Mouse (Mus musculus) embryonic facial prominence, embryonic 15.5 days (tissue): ENCODE data around the gene Usp39. TPM values are rescaled to one million over a fixed set of nuclear protein-coding genes. Genes with fewer than 3 reads are reported as not detected.

ENCODE experiments used
- ATAC-seq: fragments of 200-750 bp; cut with Nextera tagmentation; 2 replicates; pipeline ENCODE4 v1.8.0; 2017; ENCODE audit warnings: low read depth, moderate TSS enrichment; ENCODE audit not compliant: insufficient number of reproducible peaks, low FRiP score, low TSS enrichment
- H3K27ac ChIP-seq: fragments of 300-500 bp; sonication (generic); replicated peaks from 2 replicates; pipeline ENCODE4 v1.5.1; 2015; ENCODE audit warnings: mild to moderate bottlenecking, inconsistent platforms
- H3K27me3 ChIP-seq: fragments of 300-500 bp; sonication (generic); 2 replicates; pipeline ENCODE4 v1.6.1; 2015; ENCODE audit warnings: inconsistent platforms
- H3K36me3 ChIP-seq: fragments of 300-500 bp; sonication (generic); 2 replicates; pipeline ENCODE4 v1.6.1; 2015; ENCODE audit warnings: mild to moderate bottlenecking, inconsistent platforms
- H3K4me1 ChIP-seq: fragments of 300-500 bp; sonication (generic); 2 replicates; pipeline ENCODE4 v1.6.1; 2015; ENCODE audit warnings: inconsistent platforms
- H3K4me2 ChIP-seq: fragments of 300-500 bp; sonication (generic); replicated peaks from 2 replicates; pipeline ENCODE4 v1.6.1; 2015; ENCODE audit warnings: mild to moderate bottlenecking, inconsistent platforms
- H3K4me3 ChIP-seq: fragments of 300-500 bp; sonication (generic); replicated peaks from 2 replicates; pipeline ENCODE4 v1.5.1; 2015; ENCODE audit warnings: mild to moderate bottlenecking, inconsistent platforms
- H3K9ac ChIP-seq: fragments of 300-500 bp; sonication (generic); 2 replicates; pipeline ENCODE4 v1.6.1; 2015; ENCODE audit warnings: inconsistent platforms
- H3K9me3 ChIP-seq: fragments of 300-500 bp; sonication (generic); replicated peaks from 2 replicates; pipeline ENCODE4 v1.6.1; 2016; ENCODE audit warnings: inconsistent platforms
- WGBS: fragments of 180-500 bp; shearing (Covaris S2); methylation state at CpG from one replicate; pipeline ENCODE4 v1.1.7; 2015; 5-methylcytosine and 5-hydroxymethylcytosine counted together
- polyA plus RNA-seq: library from polyadenylated mRNA; unstranded; fragments of >200 nt; fragmentation: Nextera tagmentation; extraction: Ambion mirVana; gene quantifications from 2 replicates; pipeline ENCODE4 v1.2.1, GENCODE M21; 2015

Gene Usp39
- polyA plus RNA-seq, 1 experiment from 2014 or later, result 39.5 TPM

GRCm38 (mm10) chr6:72359343-72359742 is 14.4 kb upstream of the Usp39 start:
- WGBS, result 69% methylated on average over 2 of the region's 2 CpGs
- no peak for ATAC-seq
- no peaks in the 10 kb centered on the region for H3K27me3 ChIP-seq

DNA sequence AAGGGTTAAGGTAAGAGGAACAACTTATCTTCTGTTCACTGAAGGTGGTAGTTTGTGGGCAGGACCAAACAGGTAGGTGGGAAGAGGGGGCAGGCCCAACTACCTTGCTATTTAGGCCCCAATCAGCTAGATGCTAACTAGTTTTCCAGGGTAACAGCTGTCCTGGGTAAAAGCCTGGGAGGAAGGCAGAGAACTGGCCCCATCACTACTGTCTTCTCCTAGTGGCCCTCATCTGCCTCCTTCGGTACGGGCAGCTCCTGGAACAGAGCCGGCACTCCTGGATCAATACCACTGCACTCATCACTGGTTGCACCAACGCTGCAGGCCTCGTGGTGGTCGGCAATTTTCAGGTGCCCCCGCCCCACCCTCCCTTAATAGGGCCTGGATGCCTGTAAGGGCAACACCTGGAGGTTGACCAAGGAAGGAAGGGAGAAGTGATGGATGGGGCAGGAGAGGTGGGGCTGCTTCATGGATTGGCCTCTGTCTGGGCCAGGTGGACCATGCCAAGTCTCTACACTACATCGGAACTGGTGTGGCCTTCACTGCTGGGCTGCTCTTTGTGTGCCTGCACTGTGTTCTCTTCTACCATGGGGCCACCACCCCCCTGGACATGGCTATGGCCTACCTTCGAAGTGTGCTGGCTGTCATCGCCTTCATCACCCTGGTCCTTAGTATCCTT is 13.2 kb upstream of the Usp39 start:
- Histone ChIP-seq H3K4me1 (peaks cover 49% of the 10 kb centered on the region), H3K9me3 (no peaks in the 10 kb centered on the region)
- 77% methylated on average over 10 of the region's 10 CpGs for WGBS

More at GRCm38 (mm10) chr6:72359343-72359742, 14.4 kb upstream of the Usp39 start:
- Histone ChIP-seq H3K4me2 (no peak overlapping the region), H3K9me3 (no peaks in the 10 kb centered on the region), H3K9ac (no peak overlapping the region), H3K4me1 (peaks cover 46% of the 10 kb centered on the region), H3K36me3 (peaks cover 16% of the 10 kb centered on the region), H3K4me3 (no peak overlapping the region), H3K27ac (no peak overlapping the region)

DNA sequence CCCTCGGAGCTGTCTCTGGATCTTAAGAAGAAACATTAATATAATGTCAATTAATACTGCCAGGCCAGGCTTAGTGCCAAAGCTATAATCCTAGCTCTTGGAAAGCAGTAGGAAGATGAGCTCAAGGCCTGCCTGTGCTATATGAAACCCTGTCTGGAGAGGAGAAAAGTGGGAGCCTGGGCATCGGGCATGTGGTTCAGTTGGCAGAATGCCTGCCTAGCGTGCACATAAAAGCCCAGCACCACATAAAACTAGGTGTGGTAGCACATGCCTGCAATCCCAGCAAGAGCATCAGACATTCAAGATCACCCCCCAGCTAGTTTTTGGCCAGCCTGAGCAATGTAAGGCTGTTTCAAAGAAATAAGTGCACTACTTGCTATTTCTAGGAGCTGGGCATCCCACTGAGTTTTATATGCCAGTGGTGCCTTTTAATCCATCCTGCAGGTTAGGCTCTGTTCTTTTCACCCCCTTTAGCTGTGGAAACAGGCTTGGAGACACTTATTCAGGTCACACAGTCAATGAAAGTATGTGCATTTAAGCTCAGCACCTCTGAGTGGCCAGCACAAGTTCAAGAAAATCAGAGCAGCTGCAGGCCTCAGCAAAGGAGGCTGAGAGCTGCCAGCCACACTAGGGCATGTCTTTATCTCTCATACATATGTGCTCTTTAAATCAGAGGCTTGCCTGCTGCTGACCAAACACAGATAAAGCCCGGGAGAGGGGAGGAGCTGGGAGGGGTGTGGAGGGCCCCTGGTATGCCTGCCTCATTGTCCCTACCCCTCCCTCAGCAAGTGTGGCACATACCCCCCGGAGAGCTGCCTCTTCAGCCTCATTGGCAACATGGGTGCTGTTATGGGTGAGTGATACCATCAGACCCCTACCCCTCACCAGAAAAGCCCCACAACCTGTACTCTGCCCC is 12.4 kb upstream of the Usp39 start:
- H3K4me1 ChIP-seq, result peaks cover 56% of the 10 kb centered on the region
- peaks cover 16% of the 10 kb centered on the region for H3K36me3 ChIP-seq
- no peak for ATAC-seq
- H3K27me3 ChIP-seq, result no peaks in the 10 kb centered on the region
- no peaks in the 10 kb centered on the region for H3K9me3 ChIP-seq
- 62% methylated on average over 5 of the region's 5 CpGs for WGBS
- H3K4me3 ChIP-seq, result no peak overlapping the region
- H3K4me2 ChIP-seq, result no peak overlapping the region
- H3K27ac ChIP-seq, result no peak overlapping the region
- H3K9ac ChIP-seq, result no peak overlapping the region

More for the DNA sequence above, 13.2 kb upstream of the Usp39 start:
- ATAC-seq, result no peak
- Histone ChIP-seq H3K36me3 (peaks cover 16% of the 10 kb centered on the region), H3K4me2 (no peak overlapping the region), H3K27ac (no peak overlapping the region), H3K9ac (no peak overlapping the region), H3K4me3 (no peak overlapping the region), H3K27me3 (no peaks in the 10 kb centered on the region)

- 43% methylated on average over 8 of the region's 8 CpGs for WGBS
- H3K4me1 ChIP-seq, result peaks cover 51% of the 10 kb centered on the region
- H3K27ac ChIP-seq, result no peak overlapping the region
Observed at GRCm38 (mm10) chr6:72356001-72356532, 11.1 kb upstream of the Usp39 start.

DNA sequence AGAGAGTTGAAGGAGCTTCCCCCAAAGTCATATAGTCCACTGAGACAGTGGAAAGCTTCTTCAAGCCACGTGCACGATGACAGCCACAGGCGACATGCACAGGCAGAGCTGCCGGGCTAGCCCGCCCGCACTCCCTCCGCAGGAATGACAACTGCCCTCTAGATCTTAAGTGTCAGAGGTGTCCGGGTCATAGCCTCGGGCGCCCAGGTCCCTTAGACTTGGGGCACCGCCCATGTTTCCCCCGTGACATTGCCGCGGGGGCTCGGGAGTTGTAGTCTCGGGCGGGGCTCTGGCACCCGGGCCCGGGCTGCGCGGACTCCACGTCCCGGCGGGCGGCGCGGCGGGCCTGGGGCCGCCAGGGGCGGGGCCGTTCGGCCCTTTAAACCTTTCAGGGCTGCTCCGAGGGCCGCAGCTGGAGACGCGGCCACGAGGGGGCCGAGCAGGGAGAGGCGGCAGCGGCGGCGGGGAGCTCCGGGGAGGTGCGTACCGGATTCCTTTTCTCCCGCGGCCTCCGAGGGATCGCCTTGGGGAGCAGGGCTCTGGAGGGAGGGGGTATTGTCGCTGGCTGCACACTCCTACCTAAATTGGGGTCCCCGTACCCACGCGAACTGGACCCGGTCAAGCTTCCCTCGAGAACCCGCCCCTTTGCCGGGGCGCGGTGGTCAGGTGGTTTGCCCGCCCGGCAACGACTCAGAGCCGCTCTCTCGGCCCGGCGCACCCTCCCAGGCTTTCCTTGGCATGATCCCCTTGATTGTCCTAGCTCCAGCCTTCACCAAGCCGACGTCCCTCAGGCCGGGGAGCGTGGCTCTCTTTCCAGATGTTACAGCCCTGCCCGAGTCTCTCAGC is 10.3 kb upstream of the Usp39 start, which contains the start of gene Tmem150a:
Tmem150a (plus strand) TSS at position 382 of the 846 bp plus-strand sequence.
- Histone ChIP-seq H3K27ac (no peak within 1 kb of the TSS; the same call in 1 of the 2 replicates), H3K27me3 (no peaks in the 10 kb centered on the region), H3K4me2 (peak within 1 kb of the TSS; percentile 92), H3K4me3 (peak within 1 kb of the TSS; percentile 64), H3K9me3 (no peaks in the 10 kb centered on the region), H3K36me3 (peaks cover 22% of the 10 kb centered on the region), H3K4me1 (peaks cover 43% of the 10 kb centered on the region), H3K9ac (peak within 1 kb of the TSS; percentile 43)
- ATAC-seq, result peak; percentile 90
- WGBS, result under 1% methylated on average over 70 of the region's 71 CpGs

More at GRCm38 (mm10) chr6:72356001-72356532, 11.1 kb upstream of the Usp39 start:
- Histone ChIP-seq H3K36me3 (peaks cover 19% of the 10 kb centered on the region), H3K9ac (peak overlapping the region; percentile 43; the same call in 1 of the 2 replicates), H3K9me3 (no peaks in the 10 kb centered on the region), H3K4me3 (peak overlapping the region; percentile 64), H3K4me2 (peak overlapping the region; percentile 92), H3K27me3 (no peaks in the 10 kb centered on the region)
- ATAC-seq, result no peak

GRCm38 (mm10) chr6:72354025-72354424 is 9.0 kb upstream of the Usp39 start:
- H3K36me3 ChIP-seq, result peaks cover 25% of the 10 kb centered on the region
- H3K9ac ChIP-seq, result no peak overlapping the region
- ATAC-seq, result no peak
- peaks cover 43% of the 10 kb centered on the region for H3K4me1 ChIP-seq
- H3K27ac ChIP-seq, result no peak overlapping the region
- 81% methylated on average over 1 of the region's 1 CpGs for WGBS
- no peak overlapping the region for H3K4me3 ChIP-seq
- H3K27me3 ChIP-seq, result no peaks in the 10 kb centered on the region
- H3K9me3 ChIP-seq, result no peaks in the 10 kb centered on the region
- no peak overlapping the region for H3K4me2 ChIP-seq

GRCm38 (mm10) chr6:72352636-72353405 is 7.8 kb upstream of the Usp39 start:
- Histone ChIP-seq H3K9me3 (no peaks in the 10 kb centered on the region), H3K27ac (no peak overlapping the region), H3K9ac (no peak overlapping the region), H3K4me3 (no peak overlapping the region), H3K4me2 (no peak overlapping the region), H3K36me3 (peaks cover 27% of the 10 kb centered on the region), H3K4me1 (peaks cover 55% of the 10 kb centered on the region), H3K27me3 (no peaks in the 10 kb centered on the region)
- ATAC-seq, result no peak
- 33% methylated on average over 5 of the region's 5 CpGs for WGBS

GRCm38 (mm10) chr6:72350214-72350613 is 5.2 kb upstream of the Usp39 start:
- Histone ChIP-seq H3K27me3 (no peaks in the 10 kb centered on the region), H3K9ac (no peak overlapping the region), H3K4me1 (peaks cover 47% of the 10 kb centered on the region), H3K36me3 (peaks cover 27% of the 10 kb centered on the region), H3K27ac (no peak overlapping the region), H3K4me2 (no peak overlapping the region), H3K4me3 (no peak overlapping the region), H3K9me3 (no peaks in the 10 kb centered on the region)
- 93% methylated on average over 2 of the region's 2 CpGs for WGBS
- no peak for ATAC-seq

DNA sequence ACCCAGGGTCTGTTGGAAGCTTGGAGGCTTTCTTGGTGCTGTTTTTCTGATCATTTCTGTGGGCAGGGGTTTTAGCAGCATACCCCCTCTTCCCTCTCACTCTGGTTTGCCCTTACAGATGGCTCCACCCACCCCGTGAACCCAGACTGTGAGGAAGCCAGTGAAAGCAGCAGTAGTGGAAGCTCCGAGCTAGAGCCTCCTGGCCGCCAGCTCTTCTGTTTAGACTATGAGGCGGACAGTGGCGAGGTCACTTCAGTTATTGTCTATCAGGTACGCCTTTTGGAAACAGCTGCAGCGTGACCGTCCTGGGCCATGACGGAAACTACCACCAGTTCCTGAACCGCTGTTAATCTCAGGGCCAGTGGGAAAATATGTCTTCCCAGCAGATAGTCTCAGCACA is 3.4 kb upstream of the Usp39 start:
- Histone ChIP-seq H3K4me1 (peaks cover 49% of the 10 kb centered on the region), H3K4me2 (peak overlapping the region; percentile 75), H3K9ac (peak overlapping the region; percentile 26; the same call in 1 of the 2 replicates), H3K27me3 (no peaks in the 10 kb centered on the region), H3K9me3 (no peaks in the 10 kb centered on the region), H3K27ac (no peak overlapping the region), H3K4me3 (peak overlapping the region; percentile 71), H3K36me3 (peaks cover 27% of the 10 kb centered on the region)
- 80% methylated on average over 10 of the region's 10 CpGs for WGBS
- ATAC-seq, result no peak
